Mouse (Mus musculus) G1E (cell line): ENCODE data around the gene Ap3d1. TPM values are rescaled to one million over a fixed set of nuclear protein-coding genes. Genes with fewer than 3 reads are reported as not detected.
A peak's percentile ranks its signal among the peaks of the same experiment; 100 is the strongest.

ENCODE experiments used
- ATAC-seq: 2 replicates; pipeline ENCODE4 v1.8.0; 2016; ENCODE audit warnings: mild to moderate bottlenecking; ENCODE audit not compliant: insufficient number of reproducible peaks, poor library complexity, low FRiP score, severe bottlenecking; ENCODE audit errors: extremely low read depth
- DNase-seq: peaks from one replicate; pipeline ENCODE4 v3.0.0; 2012; ENCODE audit warnings: low spot score
- H3K27me3 ChIP-seq: 2 replicates; pipeline ENCODE4 v1.6.1; 2012; ENCODE audit warnings: mild to moderate bottlenecking, low read length, inconsistent platforms; ENCODE audit not compliant: insufficient read depth
- H3K36me3 ChIP-seq: replicated peaks from 2 replicates; pipeline ENCODE3; 2012; ENCODE audit warnings: mild to moderate bottlenecking, inconsistent platforms
- H3K4me1 ChIP-seq: 2 replicates; pipeline ENCODE4 v1.6.1; 2012; ENCODE audit warnings: low read depth, low read length, inconsistent platforms, mixed read lengths; ENCODE audit not compliant: insufficient read depth
- H3K4me3 ChIP-seq: 2 replicates; pipeline ENCODE4 v1.5.1; 2012; ENCODE audit warnings: low read depth, mild to moderate bottlenecking, inconsistent platforms, low read length, moderate library complexity, mixed read lengths
- H3K9me3 ChIP-seq: replicated peaks from 2 replicates; pipeline ENCODE4 v1.6.1; 2012; ENCODE audit warnings: inconsistent platforms
- CTCF ChIP-seq: IDR thresholded peaks from 2 replicates; pipeline ENCODE4 v1.5.1; 2012; ENCODE audit warnings: low read depth, low read length, inconsistent platforms, mixed read lengths
- GATA1 ChIP-seq: IDR thresholded peaks from 2 replicates; pipeline ENCODE4 v1.6.1; 2012; ENCODE audit warnings: borderline replicate concordance, low read length, inconsistent platforms, mixed read lengths
- GATA2 ChIP-seq: IDR thresholded peaks from 2 replicates; pipeline ENCODE4 v1.6.1; 2012; ENCODE audit warnings: low read depth, low read length, inconsistent platforms, borderline replicate concordance
- POLR2AphosphoS5 ChIP-seq: IDR thresholded peaks from 2 replicates; pipeline ENCODE4 v1.6.1; 2012; ENCODE audit warnings: low read depth, low read length, inconsistent platforms; ENCODE audit not compliant: insufficient replicate concordance
- TAL1 ChIP-seq: conservative IDR thresholded peaks from 2 replicates; pipeline ENCODE4 v1.6.1; 2012; ENCODE audit warnings: low read depth, low read length, inconsistent platforms, mixed read lengths
- polyA plus RNA-seq: library from polyadenylated mRNA; stranded (reverse); fragments of >175 nt; gene quantifications from 2 replicates; pipeline ENCODE4 v1.2.3, GENCODE M21; 2012
- total RNA-seq, 2 experiments: library from RNA; stranded (forward) in 1 of 2; stranded (reverse) in 1 of 2; fragments of 200-1000 nt in 1 of 2; fragments of >200 nt in 1 of 2; fragmentation: Nextera tagmentation in 1 of 2; gene quantifications; 2 replicates each; pipeline ENCODE4 v1.2.3; 2014 to 2017

Gene Ap3d1
- total and polyA plus RNA-seq, 3 experiments: 39.4 to 133 (median 72.3) TPM

DNA sequence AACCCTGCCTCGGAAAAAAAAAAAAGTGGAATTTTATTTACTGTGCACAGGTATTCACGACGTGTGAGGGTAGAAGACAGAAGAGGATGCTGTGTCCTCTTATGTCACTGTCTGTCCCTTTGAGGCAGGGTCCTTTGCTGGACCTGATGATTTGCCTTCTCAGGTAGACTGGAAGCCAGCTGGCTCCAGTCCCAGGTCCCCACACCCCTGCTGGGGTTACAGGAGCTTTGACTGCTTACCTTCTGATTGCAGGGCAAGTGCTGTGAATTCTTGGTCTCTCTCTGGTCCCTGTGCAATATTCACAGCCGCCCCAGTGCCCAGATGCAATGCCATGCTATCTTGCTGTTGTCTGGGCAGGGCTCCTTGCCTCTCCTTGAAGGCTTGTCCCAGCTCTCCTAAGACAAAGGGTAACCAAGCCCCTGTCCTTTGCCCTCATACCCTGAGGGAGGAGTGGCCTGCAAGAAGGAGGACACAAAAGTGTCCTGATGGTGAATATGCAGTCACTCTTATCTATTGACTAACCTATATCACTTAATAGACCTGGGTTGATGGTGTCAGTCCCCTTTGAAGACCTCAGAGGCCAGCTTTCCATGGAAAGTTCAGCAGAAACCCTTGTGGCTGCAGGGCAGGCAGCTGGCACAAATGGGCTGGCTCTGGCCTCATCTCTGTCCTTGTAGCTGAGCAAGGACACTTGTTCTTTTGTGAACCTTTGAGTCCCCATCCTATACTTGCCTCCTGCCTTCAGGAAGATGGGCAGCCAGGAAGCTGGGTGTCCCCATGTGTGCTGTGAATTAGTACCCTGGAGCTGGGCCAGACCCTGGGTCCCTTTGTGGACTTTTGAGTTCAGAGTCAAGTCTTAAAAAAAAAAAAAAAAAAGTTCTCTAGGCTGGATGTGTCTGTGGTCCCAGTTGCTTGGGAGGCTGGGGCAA lies 18.8 kb upstream of the Ap3d1 start:
- Histone ChIP-seq H3K36me3 (peaks cover 95% of the 10 kb centered on the region), H3K27me3 (no peaks in the 10 kb centered on the region), H3K4me3 (no peak overlapping the region), H3K9me3 (no peaks in the 10 kb centered on the region), H3K4me1 (peaks cover 92% of the 10 kb centered on the region)
- TF ChIP-seq GATA2 (no peak), POLR2AphosphoS5 (no peak), GATA1 (no peak), TAL1 (no peak), CTCF (no peak)
- ATAC-seq (no peak), DNase-seq (no peak)

DNA sequence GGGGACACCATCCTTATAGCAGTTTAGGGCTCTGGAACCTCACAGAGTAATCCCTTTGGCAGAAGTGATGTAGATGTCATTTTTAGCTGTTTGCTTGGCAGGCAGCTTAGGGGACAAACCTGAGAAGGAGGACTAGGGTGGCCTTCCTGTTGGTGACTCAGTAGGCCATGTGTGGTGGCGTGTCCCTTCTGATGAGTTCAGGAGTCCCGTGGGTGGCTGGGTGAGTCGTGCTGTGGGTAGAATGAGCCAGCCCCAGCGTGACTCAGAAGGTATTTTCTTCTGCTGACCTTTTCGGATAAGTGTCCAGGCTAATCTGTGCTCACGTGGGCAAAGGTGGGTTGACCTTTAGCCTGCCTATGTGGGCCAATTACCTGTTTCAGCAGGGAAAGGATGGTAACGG lies 16.6 kb upstream of the Ap3d1 start:
- no peaks in the 10 kb centered on the region for H3K9me3 ChIP-seq
- peak overlapping the region; percentile 8; the same call in 1 of the 2 replicates for H3K4me3 ChIP-seq
- peaks cover 82% of the 10 kb centered on the region for H3K4me1 ChIP-seq
- TF ChIP-seq GATA1: no peak
- DNase-seq (no peak), ATAC-seq (no peak)
- peaks cover 73% of the 10 kb centered on the region for H3K36me3 ChIP-seq
- H3K27me3 ChIP-seq: no peaks in the 10 kb centered on the region

DNA sequence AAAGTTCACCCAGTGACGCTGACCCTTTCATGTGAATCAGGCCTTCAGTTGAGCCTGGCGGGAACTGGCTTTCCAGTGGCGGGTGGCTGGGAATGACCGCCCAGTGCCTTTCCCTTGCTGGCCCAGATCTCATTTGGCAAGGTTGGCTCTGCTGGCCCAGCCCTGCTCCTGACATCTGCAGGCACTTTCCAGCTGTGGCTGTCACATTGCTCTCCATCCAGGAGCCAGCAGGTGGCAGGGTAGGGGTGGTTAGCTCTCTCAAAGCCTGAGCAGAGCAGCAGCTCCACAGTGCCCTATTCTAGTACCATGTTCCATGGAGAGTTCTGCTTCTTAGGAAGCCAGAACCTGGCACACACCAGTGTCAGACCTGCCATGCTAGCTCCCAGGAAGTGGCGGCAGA lies 15.7 kb upstream of the Ap3d1 start:
- Histone ChIP-seq H3K4me3 (peak overlapping the region; percentile 92; the same call in 1 of the 2 replicates), H3K9me3 (no peaks in the 10 kb centered on the region), H3K36me3 (peaks cover 63% of the 10 kb centered on the region), H3K4me1 (peaks cover 75% of the 10 kb centered on the region), H3K27me3 (no peaks in the 10 kb centered on the region)
- no peak for TF ChIP-seq POLR2AphosphoS5
- no peak for TF ChIP-seq GATA1
- TF ChIP-seq CTCF: no peak
- TF ChIP-seq GATA2: no peak
- no peak for TF ChIP-seq TAL1
- ATAC-seq (peak; percentile 73; the same call in 1 of the 2 replicates), DNase-seq (peak; percentile 77)

DNA sequence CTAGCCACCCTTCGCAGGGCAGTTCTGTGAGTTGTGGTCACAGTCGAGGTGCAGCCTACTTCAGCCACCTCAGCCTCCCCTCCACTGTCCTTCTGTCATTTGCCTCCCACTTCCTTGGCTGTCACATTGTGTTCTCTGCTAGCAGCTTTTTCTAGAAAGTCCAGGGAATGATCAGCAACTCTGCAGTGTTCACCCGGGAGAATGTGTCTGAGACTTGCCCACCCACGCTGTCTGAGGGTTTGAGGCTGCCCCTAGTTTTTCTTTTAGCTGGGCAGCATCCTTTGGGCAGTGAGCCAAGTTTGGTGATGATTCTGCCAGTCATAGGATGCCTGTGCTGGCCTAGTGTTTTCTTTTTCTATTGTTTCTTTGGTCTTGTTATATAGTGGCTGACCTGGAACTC lies 14.9 kb upstream of the Ap3d1 start:
- H3K36me3 ChIP-seq: peaks cover 57% of the 10 kb centered on the region
- DNase-seq: no peak
- TF ChIP-seq GATA2 (no peak), CTCF (no peak), GATA1 (no peak), TAL1 (no peak), POLR2AphosphoS5 (no peak)
- H3K9me3 ChIP-seq: no peaks in the 10 kb centered on the region
- no peaks in the 10 kb centered on the region for H3K27me3 ChIP-seq
- peak overlapping the region; percentile 92; the same call in 1 of the 2 replicates for H3K4me3 ChIP-seq
- H3K4me1 ChIP-seq: peaks cover 76% of the 10 kb centered on the region
- no peak for ATAC-seq

DNA sequence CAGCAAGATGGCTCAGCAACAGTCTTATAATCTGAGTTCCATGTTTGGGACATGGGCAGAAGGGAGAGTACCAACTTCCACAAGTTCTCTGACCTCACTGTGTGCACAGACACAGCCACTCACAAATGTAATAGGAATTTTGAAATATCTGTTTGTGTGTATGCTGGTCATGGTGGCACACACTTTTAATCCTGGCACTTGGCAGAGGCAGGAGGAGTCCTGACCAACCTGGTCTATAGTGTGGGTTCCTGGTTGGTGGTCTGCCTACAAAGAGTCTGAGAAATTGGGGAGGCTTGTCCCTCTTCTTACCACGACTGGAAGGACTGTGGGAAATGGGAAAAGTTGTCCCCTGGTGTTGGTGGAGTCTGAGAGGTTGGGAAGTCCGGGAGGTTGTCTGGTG lies 14.4 kb upstream of the Ap3d1 start:
- H3K27me3 ChIP-seq: no peaks in the 10 kb centered on the region
- TF ChIP-seq GATA2: no peak
- no peak for TF ChIP-seq TAL1
- TF ChIP-seq CTCF: no peak
- peak overlapping the region; percentile 92 for H3K4me3 ChIP-seq
- DNase-seq (no peak), ATAC-seq (no peak)
- no peaks in the 10 kb centered on the region for H3K9me3 ChIP-seq
- H3K4me1 ChIP-seq: peaks cover 76% of the 10 kb centered on the region
- peaks cover 52% of the 10 kb centered on the region for H3K36me3 ChIP-seq

DNA sequence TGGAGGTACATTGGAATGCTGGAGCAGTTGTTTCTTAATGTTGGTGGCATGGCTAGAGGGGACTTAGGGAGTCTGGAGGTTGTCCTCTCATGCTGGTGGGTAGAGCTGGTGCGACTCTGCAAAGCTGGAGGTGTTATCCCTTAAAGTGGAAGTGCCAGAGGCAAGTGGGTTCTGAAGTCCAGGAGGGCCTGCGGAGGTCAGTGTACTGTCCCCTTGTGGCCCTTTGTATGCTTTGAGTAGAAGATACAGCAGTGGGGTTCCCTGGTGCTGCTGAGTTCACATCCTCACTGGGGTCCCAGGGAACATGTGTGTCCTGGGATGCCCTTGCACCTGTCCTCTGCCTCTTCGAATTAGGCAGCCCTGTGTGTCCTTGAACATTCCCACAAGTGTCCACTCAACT lies 14.0 kb upstream of the Ap3d1 start:
- Histone ChIP-seq H3K36me3 (peaks cover 49% of the 10 kb centered on the region), H3K4me1 (peaks cover 76% of the 10 kb centered on the region), H3K9me3 (no peaks in the 10 kb centered on the region), H3K4me3 (peak overlapping the region; percentile 92), H3K27me3 (no peaks in the 10 kb centered on the region)
- no peak for TF ChIP-seq TAL1
- TF ChIP-seq CTCF: no peak
- no peak for TF ChIP-seq POLR2AphosphoS5
- no peak for TF ChIP-seq GATA2
- no peak for TF ChIP-seq GATA1
- no peak for DNase-seq
- no peak for ATAC-seq
